Mouse (Mus musculus): ENCODE measurements around the gene Dhodh. TPM values are rescaled to one million over a fixed set of nuclear protein-coding genes. Genes with fewer than 3 reads are reported as not detected.
A peak's percentile ranks its signal among the peaks of the same experiment; 100 is the strongest.

Gene Dhodh
- polyA plus RNA-seq (2015; fragmentation: Nextera tagmentation; extraction: Ambion mirVana), result 43.9 and 45.3 TPM in 2 replicates

DNA sequence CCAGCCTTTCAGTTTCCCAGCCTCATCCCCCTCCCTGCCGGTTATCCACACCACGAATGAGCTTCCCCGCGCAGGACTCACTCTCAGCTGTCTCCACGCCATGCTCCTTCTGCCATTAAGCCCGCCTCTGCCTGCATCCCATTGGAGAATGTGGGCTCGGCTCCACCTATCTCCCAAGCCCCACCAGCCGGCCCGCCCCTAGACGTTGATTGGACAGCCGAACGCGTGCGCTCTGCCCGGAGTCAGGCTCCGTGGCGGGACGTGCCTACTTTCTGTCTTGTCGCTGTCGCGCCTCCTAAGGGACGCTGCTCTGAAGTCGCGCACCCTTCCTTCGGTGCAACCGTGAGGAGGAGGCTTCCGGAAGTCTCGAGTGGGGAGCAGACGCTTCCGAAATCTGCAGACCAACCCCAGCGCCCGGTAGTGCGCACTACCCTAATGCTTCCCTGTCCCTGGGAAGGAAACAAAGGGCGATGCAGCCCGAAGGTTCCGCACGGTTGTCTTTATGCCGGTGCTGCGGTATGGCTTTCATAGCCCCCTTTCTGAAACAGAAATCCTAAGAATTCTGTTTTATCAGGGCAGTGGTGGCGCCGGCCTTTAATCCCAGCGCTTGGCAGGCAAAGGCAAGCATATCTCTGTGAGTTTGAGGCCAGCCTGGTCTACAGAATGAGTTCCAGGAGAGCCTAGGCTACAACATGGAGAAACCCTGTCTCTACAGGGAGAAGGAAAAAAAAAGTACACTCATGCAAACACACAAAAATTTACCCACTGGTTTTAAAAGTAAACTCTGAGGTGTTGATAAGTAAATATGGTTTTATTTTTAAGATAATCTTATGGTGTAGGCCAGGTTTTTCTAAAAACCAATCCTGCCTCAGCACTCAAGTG lies at the start of gene Dhodh:
Dhodh (minus strand) TSS at position 403 of the 882 bp plus-strand sequence.
- peaks cover 22% of the 10 kb centered on the region for H3K36me3 ChIP-seq
- H3K4me2 ChIP-seq, result peak within 1 kb of the TSS; percentile 81
- peaks cover 12% of the 10 kb centered on the region for H3K4me1 ChIP-seq
- H3K9me3 ChIP-seq, result no peaks in the 10 kb centered on the region
- under 1% methylated on average over 42 of the region's 42 CpGs for WGBS
- H3K9ac ChIP-seq, result peak within 1 kb of the TSS; percentile 79
- H3K27me3 ChIP-seq, result 0 out of 2 replicates have a peak, but pooled peaks cover 2% of the 10 kb centered on the region
- H3K4me3 ChIP-seq, result peak within 1 kb of the TSS; percentile 67
- peak; percentile 99 for ATAC-seq (ENCODE audit: insufficient number of reproducible peaks, insufficient read depth, low FRiP score, low TSS enrichment, low read depth)
- H3K27ac ChIP-seq, result peak within 1 kb of the TSS; percentile 98

DNA sequence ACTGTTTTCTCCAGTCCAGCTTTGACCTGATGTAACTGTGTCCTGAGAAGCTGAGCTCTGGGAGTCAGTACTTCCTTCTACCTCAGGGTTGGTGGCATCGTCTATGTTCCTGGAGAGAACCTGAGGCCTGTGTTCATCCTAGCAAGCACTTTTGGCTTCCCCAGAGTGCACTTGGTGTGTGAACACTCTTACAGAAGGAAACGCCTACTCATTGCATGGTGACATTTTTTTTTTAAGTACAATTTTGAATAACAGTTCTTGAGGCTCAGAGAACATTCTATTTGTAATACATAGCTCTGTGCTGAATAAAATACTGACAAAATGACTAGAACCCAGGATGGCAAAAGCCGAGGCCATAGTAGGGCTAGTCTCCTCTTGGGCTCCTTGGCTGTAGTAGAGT lies 48.4 kb upstream of the Dhodh start:
- Histone ChIP-seq H3K36me3 (no peaks in the 10 kb centered on the region), H3K27ac (no peak overlapping the region), H3K9ac (no peak overlapping the region), H3K4me3 (no peak overlapping the region), H3K4me1 (no peaks in the 10 kb centered on the region), H3K27me3 (no peaks in the 10 kb centered on the region), H3K9me3 (no peaks in the 10 kb centered on the region), H3K4me2 (no peak overlapping the region)
- ATAC-seq (ENCODE audit: insufficient number of reproducible peaks, insufficient read depth, low FRiP score, low TSS enrichment, low read depth), result no peak
- WGBS, result 84% methylated on average over 3 of the region's 3 CpGs

DNA sequence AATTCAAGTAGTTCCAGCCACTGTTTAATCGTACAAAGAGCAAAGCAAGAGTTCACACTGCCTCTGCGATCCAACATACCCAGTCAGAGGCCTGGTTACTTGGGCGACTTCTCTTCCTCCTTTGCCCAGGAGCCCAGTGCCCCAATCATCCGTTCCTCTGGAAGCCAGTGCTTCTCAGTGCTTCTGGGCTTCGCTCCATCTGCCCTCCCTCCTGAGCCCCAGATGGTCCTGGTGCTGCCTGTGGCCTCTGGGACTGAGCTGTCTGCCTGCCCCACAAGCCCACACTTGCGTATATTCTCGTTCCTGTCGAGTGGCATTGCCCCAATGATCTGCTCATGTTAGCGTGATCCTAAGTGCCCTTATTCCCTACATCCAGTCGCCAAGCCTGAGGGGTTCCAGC lies 42.3 kb upstream of the Dhodh start:
- Histone ChIP-seq H3K27me3 (no peaks in the 10 kb centered on the region), H3K36me3 (no peaks in the 10 kb centered on the region), H3K4me1 (peaks cover 12% of the 10 kb centered on the region; the same call in 1 of the 2 replicates), H3K9ac (no peak overlapping the region), H3K9me3 (no peaks in the 10 kb centered on the region), H3K27ac (no peak overlapping the region), H3K4me3 (no peak overlapping the region), H3K4me2 (no peak overlapping the region)
- WGBS, result 67% methylated on average over 10 of the region's 10 CpGs
- no peak for ATAC-seq (ENCODE audit: insufficient number of reproducible peaks, insufficient read depth, low FRiP score, low TSS enrichment, low read depth)

DNA sequence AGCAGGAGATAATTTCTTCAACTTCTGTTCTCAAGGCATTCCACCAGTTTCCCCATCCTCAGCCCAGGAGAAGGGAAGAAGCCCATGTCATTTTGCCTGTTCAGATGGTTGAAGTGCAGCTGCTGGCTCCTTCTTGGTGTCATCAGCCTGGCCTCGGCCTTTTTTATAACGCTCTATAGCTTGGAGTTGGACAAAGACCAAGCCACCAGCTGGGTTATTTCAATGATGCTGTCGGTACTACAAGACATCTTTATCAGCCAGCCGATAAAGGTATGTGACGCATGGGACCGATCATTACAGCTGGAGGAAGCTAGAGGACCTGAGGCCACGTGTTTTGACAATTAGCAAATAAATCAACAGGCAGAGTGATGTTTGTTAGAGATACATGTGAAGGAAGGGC lies 40.0 kb upstream of the Dhodh start:
- H3K4me1 ChIP-seq, result peaks cover 12% of the 10 kb centered on the region; the same call in 1 of the 2 replicates
- ATAC-seq (ENCODE audit: insufficient number of reproducible peaks, insufficient read depth, low FRiP score, low TSS enrichment, low read depth), result no peak
- H3K27ac ChIP-seq, result no peak overlapping the region
- WGBS, result 88% methylated on average over 7 of the region's 7 CpGs
- no peaks in the 10 kb centered on the region for H3K9me3 ChIP-seq
- H3K36me3 ChIP-seq, result no peaks in the 10 kb centered on the region
- H3K4me2 ChIP-seq, result no peak overlapping the region
- H3K9ac ChIP-seq, result no peak overlapping the region
- no peaks in the 10 kb centered on the region for H3K27me3 ChIP-seq
- no peak overlapping the region for H3K4me3 ChIP-seq

DNA sequence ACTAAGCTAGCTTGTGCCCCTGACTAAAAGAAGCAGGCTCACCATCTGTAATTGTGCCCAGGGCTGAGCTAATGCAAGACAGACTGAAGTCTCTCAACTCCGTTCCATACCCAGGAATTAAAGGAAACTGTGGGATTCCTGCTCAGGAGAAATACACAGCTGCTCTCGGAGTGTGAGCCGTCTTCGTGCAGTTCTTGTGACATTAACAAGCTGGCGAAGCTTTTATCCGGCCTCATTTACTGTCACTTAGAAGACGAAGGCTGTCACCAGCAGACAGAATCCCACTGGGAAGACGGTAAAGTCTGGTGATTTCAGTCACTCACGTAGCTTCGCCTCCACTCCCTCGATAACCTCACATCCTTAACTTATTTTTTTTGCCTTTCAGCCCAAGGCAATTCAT lies 38.9 kb upstream of the Dhodh start:
- peaks cover 12% of the 10 kb centered on the region; the same call in 1 of the 2 replicates for H3K4me1 ChIP-seq
- no peaks in the 10 kb centered on the region for H3K9me3 ChIP-seq
- 34% methylated on average over 11 of the region's 11 CpGs for WGBS
- no peak overlapping the region for H3K4me3 ChIP-seq
- H3K27ac ChIP-seq, result no peak overlapping the region
- H3K36me3 ChIP-seq, result no peaks in the 10 kb centered on the region
- H3K9ac ChIP-seq, result no peak overlapping the region
- H3K4me2 ChIP-seq, result peak overlapping the region; percentile 32
- no peak for ATAC-seq (ENCODE audit: insufficient number of reproducible peaks, insufficient read depth, low FRiP score, low TSS enrichment, low read depth)
- H3K27me3 ChIP-seq, result no peaks in the 10 kb centered on the region

DNA sequence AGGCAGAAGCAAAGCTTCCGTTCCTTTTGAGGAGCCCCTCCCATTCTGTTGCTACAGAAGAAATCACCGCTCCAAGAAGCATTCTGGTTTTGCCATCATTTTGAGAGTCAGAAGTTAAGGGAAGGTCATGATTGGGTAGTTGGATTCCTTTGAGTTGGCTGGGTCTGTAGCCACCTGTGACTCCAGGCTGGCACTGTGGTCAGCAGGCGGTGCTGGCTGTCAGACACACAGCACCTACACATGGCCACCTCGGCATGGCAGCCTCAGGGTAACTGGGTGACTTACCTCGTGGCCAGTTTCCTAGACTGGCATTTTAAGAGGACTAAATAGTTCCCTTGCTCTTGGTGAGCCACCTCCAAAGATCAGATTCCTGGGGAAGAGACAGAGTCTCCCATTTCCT lies 32.8 kb upstream of the Dhodh start:
- no peaks in the 10 kb centered on the region for H3K27me3 ChIP-seq
- no peak for ATAC-seq (ENCODE audit: insufficient number of reproducible peaks, insufficient read depth, low FRiP score, low TSS enrichment, low read depth)
- no peak overlapping the region for H3K27ac ChIP-seq
- H3K4me1 ChIP-seq, result no peaks in the 10 kb centered on the region
- H3K4me3 ChIP-seq, result no peak overlapping the region
- H3K4me2 ChIP-seq, result no peak overlapping the region
- no peak overlapping the region for H3K9ac ChIP-seq
- H3K9me3 ChIP-seq, result no peaks in the 10 kb centered on the region
- no peaks in the 10 kb centered on the region for H3K36me3 ChIP-seq
- WGBS, result 78% methylated on average over 5 of the region's 5 CpGs

DNA sequence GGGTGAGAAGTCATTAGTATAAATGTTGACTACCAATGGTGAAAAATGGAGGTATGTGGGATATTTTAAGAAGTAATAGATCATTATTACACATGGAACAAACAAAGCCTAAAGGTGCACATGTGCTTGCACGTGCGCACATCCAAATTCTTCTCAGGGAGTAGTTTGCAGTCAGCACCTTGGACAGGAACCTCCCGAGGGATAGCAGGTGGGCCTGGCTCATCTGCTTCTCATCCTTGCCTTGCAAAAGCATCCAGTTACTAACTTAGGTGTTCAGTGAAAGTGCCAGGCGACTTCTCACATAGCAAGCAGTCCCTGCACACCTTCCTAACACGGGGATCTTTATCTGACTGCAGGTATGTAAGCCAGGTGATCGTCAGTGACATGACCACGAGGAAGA lies 31.9 kb upstream of the Dhodh start:
- 57% methylated on average over 7 of the region's 7 CpGs for WGBS
- ATAC-seq (ENCODE audit: insufficient number of reproducible peaks, insufficient read depth, low FRiP score, low TSS enrichment, low read depth), result no peak

DNA sequence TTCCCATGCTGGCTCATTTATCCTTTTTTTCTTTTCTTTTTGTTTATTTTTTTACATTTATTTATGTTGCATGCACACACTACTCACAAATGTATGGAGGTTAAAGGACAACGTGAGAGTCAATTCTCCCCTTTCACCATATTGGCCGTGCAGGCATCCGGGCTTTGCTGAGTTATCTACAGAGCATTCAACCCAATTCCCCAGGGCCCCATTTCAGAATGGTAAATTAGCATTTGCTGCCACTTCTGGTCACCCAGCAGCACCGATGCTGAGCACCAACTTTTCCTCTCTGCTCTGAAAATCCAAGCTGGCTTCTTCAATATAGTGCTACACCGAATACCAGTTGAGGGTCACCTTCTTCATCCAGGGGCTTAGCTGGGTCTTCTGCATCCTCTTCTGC lies 30.4 kb upstream of the Dhodh start:
- no peaks in the 10 kb centered on the region for H3K4me1 ChIP-seq
- no peak overlapping the region for H3K27ac ChIP-seq
- no peaks in the 10 kb centered on the region for H3K36me3 ChIP-seq
- H3K9me3 ChIP-seq, result no peaks in the 10 kb centered on the region
- ATAC-seq (ENCODE audit: insufficient number of reproducible peaks, insufficient read depth, low FRiP score, low TSS enrichment, low read depth), result no peak
- 82% methylated on average over 5 of the region's 5 CpGs for WGBS
- H3K27me3 ChIP-seq, result no peaks in the 10 kb centered on the region
- H3K9ac ChIP-seq, result no peak overlapping the region
- no peak overlapping the region for H3K4me3 ChIP-seq
- no peak overlapping the region for H3K4me2 ChIP-seq

More for the DNA sequence above, 31.9 kb upstream of the Dhodh start:
- no peak overlapping the region for H3K9ac ChIP-seq
- no peak overlapping the region for H3K4me2 ChIP-seq
- no peaks in the 10 kb centered on the region for H3K36me3 ChIP-seq
- H3K4me1 ChIP-seq, result no peaks in the 10 kb centered on the region
- no peak overlapping the region for H3K27ac ChIP-seq
- H3K4me3 ChIP-seq, result no peak overlapping the region
- H3K27me3 ChIP-seq, result no peaks in the 10 kb centered on the region
- H3K9me3 ChIP-seq, result no peaks in the 10 kb centered on the region

DNA sequence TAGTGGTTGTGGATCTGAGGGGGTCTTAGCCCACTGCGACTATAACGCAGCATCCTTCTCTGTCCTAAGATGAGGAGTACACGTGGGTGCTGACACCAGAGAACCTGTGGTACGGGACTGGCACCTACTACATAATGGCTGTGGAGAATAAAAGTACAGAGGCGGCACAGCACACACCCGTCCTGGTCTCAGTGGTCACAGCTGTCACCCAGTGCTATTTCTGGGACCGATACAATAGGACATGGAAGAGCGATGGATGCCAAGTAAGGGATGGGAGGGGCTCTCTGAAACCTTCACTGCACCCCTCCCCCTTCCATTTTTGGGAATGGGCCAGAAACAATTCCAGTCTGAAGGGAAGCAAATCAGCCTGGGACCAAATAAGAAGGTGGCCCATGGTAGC lies 26.7 kb upstream of the Dhodh start:
- Histone ChIP-seq H3K4me1 (no peaks in the 10 kb centered on the region), H3K27ac (no peak overlapping the region), H3K27me3 (no peaks in the 10 kb centered on the region), H3K36me3 (no peaks in the 10 kb centered on the region), H3K4me2 (no peak overlapping the region), H3K4me3 (no peak overlapping the region), H3K9ac (no peak overlapping the region), H3K9me3 (no peaks in the 10 kb centered on the region)
- 89% methylated on average over 8 of the region's 8 CpGs for WGBS
- ATAC-seq (ENCODE audit: insufficient number of reproducible peaks, insufficient read depth, low FRiP score, low TSS enrichment, low read depth), result no peak

DNA sequence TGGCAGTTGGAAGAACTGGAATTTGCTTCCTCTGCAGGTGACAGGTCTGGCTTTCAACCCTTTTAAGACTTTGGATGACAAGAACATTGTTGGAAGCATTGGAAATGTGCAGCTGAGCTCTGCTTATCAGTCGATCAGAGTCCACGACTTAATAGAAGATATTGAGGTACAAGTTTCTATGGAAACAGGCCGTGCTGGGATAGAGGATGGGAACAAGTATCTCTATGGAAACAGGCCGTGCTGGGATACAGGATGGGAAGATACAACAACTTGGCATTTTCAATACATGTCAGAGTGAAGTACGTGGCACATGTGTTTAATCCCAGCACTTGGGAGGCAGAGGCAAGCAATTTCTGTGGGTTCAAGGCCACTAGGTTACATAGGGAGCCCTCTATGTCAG lies 24.0 kb upstream of the Dhodh start:
- no peaks in the 10 kb centered on the region for H3K36me3 ChIP-seq
- H3K9me3 ChIP-seq, result no peaks in the 10 kb centered on the region
- no peak for ATAC-seq (ENCODE audit: insufficient number of reproducible peaks, insufficient read depth, low FRiP score, low TSS enrichment, low read depth)
- no peak overlapping the region for H3K9ac ChIP-seq
- no peak overlapping the region for H3K27ac ChIP-seq
- 84% methylated on average over 5 of the region's 5 CpGs for WGBS
- H3K4me2 ChIP-seq, result no peak overlapping the region
- no peaks in the 10 kb centered on the region for H3K27me3 ChIP-seq
- no peaks in the 10 kb centered on the region for H3K4me1 ChIP-seq
- no peak overlapping the region for H3K4me3 ChIP-seq

DNA sequence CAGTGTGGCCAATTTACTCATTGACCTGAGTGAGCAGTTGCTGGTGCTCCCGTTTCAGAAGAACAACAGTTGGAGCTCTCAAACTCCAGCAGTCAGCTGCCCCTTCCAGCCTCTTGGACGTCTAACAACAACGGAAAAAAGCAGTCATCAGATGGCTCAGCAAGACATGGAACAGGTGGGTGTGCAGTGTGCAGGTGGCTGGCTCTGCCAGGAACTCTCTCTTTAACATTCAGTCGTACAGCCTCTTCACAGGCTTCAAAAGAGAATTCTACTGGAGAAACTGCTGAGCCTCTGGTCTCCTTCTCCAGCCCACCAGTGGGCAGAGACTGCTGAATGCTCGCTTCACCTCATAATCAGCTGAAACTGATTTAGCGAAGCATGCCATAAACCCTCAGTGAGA lies 20.2 kb upstream of the Dhodh start:
- no peaks in the 10 kb centered on the region for H3K27me3 ChIP-seq
- no peak for ATAC-seq (ENCODE audit: insufficient number of reproducible peaks, insufficient read depth, low FRiP score, low TSS enrichment, low read depth)
- H3K9me3 ChIP-seq, result peaks cover 4% of the 10 kb centered on the region; the same call in 1 of the 2 replicates
- WGBS, result 66% methylated on average over 6 of the region's 6 CpGs
- H3K9ac ChIP-seq, result no peak overlapping the region
- no peak overlapping the region for H3K27ac ChIP-seq
- no peaks in the 10 kb centered on the region for H3K4me1 ChIP-seq
- H3K4me3 ChIP-seq, result no peak overlapping the region
- no peaks in the 10 kb centered on the region for H3K36me3 ChIP-seq
- H3K4me2 ChIP-seq, result no peak overlapping the region

DNA sequence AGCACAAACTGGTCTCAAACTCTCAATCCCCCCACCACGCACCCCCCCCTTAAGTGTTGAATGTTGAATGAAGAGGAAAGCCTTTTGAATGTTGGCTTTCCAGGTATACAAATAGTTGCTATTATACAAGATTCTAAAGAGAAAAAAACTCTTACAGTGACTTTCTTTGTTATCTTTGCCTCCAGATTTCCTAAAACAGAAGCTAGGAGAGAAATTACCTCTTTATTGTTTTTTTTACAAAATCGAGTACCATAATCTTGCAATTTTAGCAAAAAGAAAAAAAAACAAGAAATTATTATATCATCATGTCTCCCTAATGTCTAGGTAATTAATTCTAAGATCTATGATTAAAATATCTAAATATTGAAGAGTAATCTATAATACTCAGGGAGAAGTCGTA lies 7.1 kb upstream of the Dhodh start:
- no peak overlapping the region for H3K4me2 ChIP-seq
- 83% methylated on average over 3 of the region's 3 CpGs for WGBS
- no peaks in the 10 kb centered on the region for H3K9me3 ChIP-seq
- no peak overlapping the region for H3K27ac ChIP-seq
- no peaks in the 10 kb centered on the region for H3K4me1 ChIP-seq
- H3K36me3 ChIP-seq, result no peaks in the 10 kb centered on the region
- H3K9ac ChIP-seq, result no peak overlapping the region
- no peak overlapping the region for H3K4me3 ChIP-seq
- ATAC-seq (ENCODE audit: insufficient number of reproducible peaks, insufficient read depth, low FRiP score, low TSS enrichment, low read depth), result no peak
- 0 out of 2 replicates have a peak, but pooled peaks cover 2% of the 10 kb centered on the region for H3K27me3 ChIP-seq

All from embryonic facial prominence, embryonic 13.5 days (tissue).